Mouse (Mus musculus): Measurements from ENCODE around the gene 2510002D24Rik. TPM values are rescaled to one million over a fixed set of nuclear protein-coding genes. Genes with fewer than 3 reads are reported as not detected.

The 2510002D24Rik gene
- total RNA-seq (2021), result 10 to 100 TPM; 22.2 to 24.7 TPM
- long read RNA-seq, transcript 2510002D24Rik-201 (3 exons, 1,281 nt), result major isoform, 25 of 40 reads
- long read RNA-seq, transcript 2510002D24Rik-203 (2 exons, 930 nt), result minor isoform, 13 of 40 reads
- long read RNA-seq, partial matches to known transcripts, result 1 of 40 reads
- long read RNA-seq, other reads (novel, unspliced or antisense), result 0 of 40 reads

DNA sequence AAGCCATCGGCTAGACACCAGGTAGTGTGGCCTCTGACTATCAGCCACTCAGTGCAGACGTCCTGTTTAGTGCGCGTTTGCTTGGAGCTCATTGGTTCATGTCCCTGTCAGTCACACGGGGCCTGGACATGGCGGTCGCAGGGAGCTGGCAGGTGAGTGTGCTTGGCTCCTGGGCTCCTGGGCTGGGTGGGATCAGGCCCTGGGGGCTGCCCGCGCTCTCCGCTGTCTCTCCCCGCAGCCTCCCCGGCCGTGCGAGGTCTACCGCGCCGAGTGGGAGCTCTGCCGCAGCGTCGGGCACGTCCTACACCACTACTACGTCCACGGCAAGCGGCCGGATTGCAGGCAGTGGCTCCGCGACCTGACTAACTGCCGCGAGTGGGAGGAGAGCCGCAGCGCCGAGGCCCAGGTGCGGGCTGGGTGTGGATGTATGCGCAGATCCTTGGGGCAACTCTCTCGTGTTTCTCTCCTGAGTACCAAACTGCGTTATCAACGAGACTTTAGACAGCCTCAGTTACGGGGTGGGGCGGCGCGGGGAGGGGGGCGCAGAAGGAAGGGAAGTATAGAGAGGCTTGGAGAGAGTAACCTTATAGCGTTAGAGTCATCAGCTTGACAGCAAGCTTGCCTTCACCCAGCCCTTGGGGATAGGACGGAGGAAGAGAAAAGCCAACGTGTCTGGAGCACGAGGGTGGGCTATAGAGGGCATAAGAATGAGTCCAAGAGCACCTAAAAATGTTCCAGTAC is at the start of gene 2510002D24Rik, which contains the start of gene Gm28539:
Gene 2510002D24Rik (plus strand): TSS at position 111 of the 741 bp plus-strand sequence.
Gene Gm28539 (plus strand): TSS at position 117 of the 741 bp plus-strand sequence.
- peak; percentile 93 to 94 for DNase-seq (ENCODE audit: low spot score in 2 of 2)

DNA sequence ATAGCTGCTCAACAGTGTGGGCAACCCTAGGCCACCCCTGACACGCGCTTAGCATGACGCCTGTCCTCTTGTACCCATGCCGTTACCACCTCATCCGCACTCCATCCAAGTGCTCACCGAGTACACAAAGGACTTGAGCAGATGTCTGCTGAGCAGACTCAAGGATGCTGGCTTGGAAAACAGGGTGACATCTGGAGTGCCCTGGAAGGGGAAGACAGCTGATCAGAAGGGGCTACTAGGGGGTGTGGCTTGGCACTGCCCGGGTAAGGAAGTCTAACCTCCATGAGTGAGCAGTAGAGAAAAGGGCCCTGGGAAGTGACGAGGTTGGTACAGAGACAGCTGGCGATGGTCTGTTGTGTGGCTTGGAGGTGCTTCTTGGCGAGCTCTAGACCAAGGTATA is 49.7 kb upstream of the 2510002D24Rik start:
- DNase-seq (ENCODE audit: low spot score in 2 of 2), result no peak

DNA sequence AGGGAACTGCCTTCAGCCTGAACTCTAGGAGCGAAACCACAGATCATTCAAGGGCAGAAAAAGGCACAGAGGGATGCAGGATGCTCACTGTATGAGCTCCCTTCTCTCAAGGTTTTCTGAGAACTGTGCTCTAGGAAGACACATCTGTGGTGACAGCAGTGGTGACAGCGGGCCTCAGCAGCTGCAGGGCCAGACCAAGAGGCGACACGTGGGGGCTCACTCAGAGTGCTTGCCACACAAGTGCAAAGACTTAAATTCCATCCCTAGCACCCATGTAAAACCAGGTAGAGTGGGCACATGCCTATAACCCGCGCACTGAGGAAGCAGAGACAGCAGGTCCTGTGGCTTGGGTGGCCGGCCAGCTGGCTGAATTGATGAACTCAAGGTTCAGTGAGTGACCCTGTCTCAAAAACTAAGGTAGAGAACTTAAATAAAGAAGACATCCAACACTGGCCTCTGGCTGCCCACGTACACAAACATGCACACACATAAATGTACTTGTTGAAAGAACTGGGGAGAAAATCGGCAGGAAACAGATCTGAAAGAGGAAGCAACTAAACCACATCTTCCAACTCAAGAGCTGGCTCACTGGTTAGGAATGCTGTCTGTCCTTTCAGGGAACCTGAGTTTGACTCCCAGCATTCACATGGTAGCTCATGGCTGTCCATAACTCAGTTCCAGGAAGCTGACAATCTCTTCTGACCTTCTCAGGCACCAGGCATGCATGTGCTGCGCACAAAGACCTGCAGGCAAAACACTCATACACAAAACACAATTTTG is 47.6 kb upstream of the 2510002D24Rik start:
- no peak for DNase-seq (ENCODE audit: low spot score in 2 of 2)

DNA sequence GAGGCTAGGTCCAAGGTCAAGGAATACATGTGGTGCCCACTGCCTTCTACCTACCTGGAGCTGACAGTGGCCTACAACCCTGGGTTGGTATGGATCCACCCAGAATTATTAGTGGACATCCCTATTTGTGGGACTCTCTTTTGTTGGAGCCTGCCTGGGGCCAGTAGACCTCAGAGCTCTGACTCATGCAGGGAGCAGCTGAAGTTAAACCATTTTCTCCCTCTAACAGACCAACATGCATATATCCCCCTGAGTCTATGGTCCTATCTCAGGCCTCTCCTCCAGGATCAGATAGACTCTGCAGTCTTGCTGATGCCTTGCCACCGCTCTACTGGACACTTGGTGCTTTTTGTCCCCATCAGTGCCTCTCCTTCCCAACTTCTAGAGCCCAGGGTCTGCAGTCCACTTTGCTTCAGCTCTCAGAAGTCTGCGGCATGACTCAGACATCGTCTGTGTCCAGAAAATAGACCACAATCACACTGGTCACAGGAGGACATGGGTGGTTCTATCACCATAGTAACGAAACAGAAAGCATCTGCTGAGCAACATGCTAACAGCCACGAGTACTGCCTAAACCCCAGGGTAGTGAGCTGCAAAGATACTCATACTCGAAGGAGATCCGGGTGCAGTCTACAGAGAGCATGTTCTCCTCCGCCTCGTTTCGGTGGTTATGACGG is 41.0 kb upstream of the 2510002D24Rik start:
- no peak for DNase-seq (ENCODE audit: low spot score in 2 of 2)

DNA sequence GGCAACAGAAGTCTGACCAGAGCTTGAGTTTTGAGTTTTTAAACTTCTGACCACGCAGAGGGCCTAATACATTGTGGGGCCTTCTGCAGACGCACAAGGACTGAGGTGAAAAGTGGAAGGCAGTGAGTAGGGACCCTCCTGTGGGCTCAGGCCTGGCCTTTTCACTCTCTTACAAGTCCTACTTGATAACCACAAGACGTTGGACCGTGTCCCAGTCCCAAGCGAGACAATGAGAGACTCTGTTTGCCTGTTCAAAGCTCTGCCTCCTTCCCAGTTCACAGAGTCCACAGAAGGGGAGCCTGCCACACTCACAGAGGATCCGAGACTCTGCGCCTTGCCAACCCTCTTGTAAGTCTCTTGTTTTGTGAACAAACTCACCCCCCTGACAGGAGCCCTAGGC is 39.7 kb upstream of the 2510002D24Rik start:
- DNase-seq (ENCODE audit: low spot score in 2 of 2), result no peak

DNA sequence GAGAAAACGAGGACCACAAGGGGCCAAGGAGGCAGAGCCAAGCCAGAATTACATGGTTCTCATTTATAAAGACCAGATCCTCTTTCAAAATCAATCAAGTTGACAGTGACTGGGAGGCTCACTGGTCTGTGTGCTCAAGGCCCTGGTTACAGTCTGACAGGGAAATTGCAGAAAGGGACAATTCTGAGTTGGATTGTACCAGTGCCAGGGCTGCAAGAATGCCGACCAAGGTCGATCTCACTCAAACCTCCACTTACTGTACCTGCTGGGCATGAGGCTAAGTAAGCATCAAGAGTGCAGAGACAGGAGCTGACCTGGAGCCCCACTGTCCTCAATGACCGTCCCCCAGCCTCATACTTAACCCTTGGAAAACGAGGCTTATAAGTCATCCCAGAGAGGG is 38.2 kb upstream of the 2510002D24Rik start:
- DNase-seq (ENCODE audit: low spot score in 2 of 2), result no peak

DNA sequence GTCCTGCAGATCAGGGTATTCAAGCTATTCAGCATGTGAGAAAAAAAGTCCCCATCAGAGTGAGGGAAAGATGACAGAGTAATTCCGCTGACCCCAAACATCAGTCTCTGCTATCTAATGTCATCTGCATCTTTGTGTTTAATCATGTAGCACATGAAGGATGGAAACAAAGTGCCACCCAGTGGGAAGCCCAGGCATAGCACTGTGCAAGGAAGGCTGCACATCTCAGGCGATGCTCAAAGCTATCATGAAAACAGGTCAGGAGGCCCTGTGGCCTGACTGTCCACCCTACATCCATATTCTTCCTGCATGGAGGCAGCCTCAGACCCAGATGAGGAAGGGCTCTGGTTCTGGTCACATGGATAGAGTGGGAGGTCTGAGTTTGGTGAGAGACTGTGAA is 37.5 kb upstream of the 2510002D24Rik start:
- peak; percentile 78 to 85 for DNase-seq (ENCODE audit: low spot score in 2 of 2)

DNA sequence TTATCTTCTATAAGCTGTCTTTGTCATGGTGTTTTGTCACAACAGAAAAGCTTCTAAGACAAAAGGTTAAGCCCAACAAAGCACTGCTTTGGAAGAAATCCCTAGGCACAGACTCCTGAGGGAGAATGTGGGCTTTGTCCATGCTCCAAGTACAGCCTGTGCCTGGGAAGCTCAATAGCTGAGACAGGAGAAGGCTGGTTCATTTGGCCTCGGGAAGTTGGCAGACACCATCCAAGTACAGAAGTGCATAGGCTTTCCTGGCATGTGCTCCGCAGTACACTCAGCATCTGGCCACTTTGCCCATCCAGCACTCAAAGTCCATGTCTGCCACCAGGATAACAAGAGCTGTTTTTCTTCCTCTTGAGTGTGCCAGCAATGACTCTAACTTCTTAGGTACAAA is 30.6 kb upstream of the 2510002D24Rik start:
- DNase-seq (ENCODE audit: low spot score in 2 of 2), result no peak

DNA sequence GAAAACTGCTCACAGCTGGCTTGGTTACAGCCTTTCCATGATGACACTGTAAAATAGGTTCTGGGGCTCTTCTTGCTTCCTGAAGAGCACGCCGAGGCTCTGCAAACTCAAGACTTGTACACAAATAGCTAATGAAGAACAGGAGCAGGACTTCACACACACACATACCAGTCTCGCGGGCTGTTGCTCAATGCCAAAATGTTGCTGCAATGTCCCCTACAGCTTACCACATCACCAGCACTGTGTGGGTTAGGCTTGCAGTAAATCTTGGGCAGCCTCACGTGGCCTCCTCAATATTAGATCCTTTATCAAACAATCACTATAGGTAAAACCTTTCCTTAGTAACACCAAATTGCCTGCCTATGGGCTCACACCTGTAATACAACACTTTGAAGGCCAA is 27.4 kb upstream of the 2510002D24Rik start:
- DNase-seq (ENCODE audit: low spot score in 2 of 2), result no peak

DNA sequence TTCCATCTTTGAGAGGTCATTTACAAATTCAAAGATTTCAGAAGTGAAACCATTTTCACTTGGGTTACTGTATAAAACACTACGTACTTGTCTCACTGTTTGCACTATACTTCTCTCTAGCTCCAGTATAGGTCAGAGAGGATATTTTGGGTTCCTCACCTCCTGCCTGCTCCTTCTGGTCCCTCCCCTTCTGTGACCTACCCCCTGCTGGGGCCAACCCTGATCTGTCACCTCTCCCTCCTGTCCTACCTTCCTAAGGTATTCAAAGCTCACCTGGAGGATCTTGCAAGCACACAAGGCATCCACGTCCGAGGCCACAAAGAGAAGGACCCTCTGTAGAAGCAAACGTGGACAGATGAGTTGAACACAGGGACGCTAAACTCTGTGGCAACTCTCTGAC is 25.3 kb upstream of the 2510002D24Rik start:
- DNase-seq (ENCODE audit: low spot score in 2 of 2), result no peak

DNA sequence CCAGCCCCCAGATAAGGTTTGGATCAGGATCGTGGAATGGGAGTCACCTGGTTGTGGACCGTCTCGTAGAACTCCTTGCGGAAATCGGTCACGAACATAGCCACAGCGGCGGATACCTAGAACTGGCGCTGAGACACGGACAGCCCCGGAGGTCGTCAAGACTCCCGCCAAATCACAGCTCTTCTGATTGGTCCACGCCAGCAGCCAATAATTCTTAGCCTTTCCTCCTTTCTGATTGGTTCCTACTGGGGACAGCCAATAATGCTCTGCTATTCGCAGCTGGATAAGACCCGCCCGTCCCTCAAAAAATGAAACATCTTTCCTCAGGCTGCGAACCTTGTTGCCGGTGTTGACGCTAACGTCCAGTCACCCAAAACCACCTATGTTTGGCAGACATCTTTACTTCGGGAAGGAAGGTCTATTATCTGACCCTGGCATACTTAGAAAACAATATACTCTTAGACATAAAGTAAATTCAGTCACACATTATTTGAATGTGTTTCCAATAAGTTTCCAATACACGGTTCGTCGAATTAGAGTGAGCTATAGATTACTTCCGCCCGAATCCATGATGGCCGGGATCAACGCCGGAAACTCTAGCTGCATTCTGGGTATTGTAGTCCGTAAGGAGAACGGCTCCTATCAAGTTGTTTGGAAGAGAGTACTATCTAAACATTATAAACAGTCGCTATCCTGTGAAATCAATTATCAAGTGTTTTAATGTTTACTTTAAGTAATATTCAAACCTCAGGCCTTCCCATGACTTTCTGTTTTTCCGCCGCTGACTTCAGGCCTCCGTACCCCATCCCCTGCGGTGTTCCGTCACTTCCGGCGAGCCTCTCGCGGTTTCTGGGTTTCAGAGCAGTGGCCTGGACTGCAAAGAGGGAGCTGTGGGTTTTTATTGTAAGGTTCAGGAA is 24.7 kb upstream of the 2510002D24Rik start, which contains the start of the genes Ufd1 and Cdc45:
Gene Ufd1 (plus strand): TSS at position 312 of the 917 bp plus-strand sequence.
Gene Cdc45 (minus strand): TSS at position 520 of the 917 bp plus-strand sequence.
- DNase-seq (ENCODE audit: low spot score in 2 of 2), result peak; percentile 85 to 86

DNA sequence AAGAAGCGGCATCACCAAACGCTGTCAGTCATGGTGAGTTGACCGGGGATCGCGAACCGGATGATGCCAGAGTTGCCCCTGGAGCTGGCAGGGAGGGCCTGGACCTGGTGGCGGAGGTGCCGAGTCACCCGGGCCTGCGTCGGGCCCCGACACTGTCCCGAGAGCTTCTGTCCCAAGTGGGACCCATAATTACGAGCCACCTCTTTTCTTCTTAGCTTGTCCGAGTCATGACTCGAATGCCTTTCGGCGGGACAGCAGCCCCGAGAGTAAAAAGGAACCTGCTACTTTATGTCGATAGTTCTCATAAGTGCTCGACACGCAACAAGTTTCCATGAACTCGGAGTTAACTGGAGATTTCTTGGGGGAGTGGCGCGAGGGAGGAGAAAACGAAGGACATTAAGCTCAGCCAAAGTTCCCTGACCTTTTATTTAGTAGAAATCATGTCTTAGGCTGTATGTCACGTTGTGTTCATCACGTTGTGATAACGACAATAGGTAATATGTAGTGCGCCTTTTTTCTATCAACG is 23.9 kb upstream of the 2510002D24Rik start:
- no peak for DNase-seq (ENCODE audit: low spot score in 2 of 2)

DNA sequence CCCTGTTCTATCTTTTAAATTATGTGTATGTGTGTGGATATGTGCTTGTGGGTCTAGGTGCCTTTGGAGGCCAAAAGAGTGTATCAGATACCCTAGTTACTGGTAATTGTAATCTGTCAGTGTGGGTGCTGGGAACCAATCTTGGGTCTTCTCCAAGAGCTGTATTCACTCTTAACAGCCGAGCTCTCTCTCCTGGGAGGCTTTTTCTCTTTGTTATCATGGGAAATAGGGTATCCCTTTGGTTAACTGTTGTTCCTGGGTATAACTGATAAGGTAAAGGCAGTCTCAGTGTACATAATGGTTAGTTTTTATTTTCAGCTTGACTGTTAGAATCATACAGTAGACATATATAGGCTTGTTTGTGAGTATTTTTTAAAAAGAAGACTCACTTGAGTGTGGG is 14.0 kb upstream of the 2510002D24Rik start:
- DNase-seq (ENCODE audit: low spot score in 2 of 2), result no peak

DNA sequence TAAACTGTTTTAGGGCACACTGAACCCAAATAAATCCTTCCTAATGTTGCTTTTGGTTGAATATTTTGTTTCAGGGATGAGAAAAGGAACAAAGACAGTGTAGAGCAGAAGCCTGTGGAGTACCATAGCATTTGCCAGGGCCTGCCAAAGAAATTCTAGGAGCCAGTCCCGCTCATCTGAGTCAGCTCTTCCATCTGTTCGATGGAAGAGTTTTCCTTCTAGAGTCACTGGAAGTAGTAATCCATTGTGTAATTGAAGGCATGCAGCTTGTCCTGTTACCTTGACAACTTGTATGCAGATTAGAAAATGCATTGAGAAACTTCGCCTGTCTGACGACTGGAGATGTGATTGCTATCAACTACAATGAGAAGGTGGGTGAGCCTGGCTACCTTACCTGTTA is 13.5 kb upstream of the 2510002D24Rik start:
- no peak for DNase-seq (ENCODE audit: low spot score in 2 of 2)

DNA sequence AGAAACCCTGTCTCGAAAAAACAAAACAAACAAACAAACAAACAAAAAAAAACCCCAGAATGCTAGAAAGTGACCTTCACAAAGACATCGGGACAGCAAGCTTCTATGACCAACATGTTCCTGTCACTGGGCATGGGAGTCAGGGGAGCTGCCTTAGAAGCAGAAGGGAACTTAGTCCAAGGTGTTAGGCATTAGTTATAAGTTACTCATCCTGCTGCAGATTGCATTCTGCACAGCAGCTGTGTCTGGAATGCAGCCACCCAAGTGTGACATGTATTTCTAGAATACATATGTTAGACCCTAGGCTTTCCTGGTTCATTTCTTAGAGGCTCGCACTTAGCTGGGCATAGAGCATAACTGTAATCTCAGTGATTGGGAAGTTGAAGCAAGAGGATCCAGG is 7.7 kb upstream of the 2510002D24Rik start:
- DNase-seq (ENCODE audit: low spot score in 2 of 2), result no peak

DNA sequence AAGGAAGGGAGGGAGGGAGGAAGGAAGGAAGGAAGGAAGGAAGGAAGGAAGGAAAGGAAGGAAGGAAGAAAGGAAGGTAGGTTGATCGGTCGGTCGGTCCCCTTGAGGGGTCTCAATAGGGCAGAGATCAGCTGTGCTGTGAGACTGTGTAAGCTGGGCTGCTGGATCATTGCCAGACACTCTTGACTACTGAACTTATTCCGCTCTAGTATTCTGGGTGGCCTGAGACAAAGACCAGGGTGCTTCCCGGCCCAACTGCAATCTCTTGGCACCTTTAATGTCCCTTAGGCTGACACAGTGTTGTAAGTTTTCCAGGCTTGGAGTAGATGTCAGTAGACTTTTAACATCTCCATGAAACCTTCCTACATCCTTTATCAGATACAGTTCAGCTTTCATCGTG is 7.3 kb upstream of the 2510002D24Rik start:
- no peak for DNase-seq (ENCODE audit: low spot score in 2 of 2)

DNA sequence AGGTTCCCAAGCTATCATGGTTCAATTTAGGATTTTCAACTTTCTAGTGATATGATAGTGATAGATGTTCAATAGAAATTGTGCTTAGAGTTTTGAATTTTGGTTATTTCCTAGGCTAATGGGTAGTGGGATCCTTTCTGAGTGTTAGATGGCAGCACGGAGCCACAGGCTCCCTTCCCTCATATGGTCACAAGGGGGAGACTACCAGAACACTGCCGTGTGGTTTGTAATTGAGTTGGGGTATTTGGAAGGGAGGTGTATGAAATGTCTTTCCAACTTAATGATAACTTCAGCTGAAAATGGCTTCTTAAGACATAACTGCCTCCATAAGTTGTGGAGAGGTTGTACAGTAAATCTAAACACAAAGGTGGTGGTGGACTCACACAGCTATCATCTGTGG is 2.9 kb upstream of the 2510002D24Rik start:
- DNase-seq (ENCODE audit: low spot score in 2 of 2), result no peak

DNA sequence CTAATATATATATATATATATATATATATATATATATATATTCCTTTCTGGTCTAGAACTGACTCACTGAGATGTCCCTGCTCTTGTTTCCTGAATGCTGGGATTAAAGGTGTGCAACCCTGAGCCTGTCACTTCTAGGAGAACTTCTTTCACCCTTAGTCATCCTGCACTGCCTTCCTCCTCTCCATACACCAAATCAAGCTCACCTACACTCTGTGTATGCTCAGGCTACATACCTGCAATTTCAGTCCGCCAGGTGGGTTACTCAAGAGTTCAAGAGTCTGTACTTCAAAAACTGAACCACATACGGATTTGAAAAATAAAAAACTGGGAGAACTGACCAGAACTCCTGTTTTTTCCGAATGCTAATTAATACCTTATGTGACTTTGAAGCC is 308 bp upstream of the 2510002D24Rik start:
- DNase-seq (ENCODE audit: low spot score in 2 of 2), result no peak

DNA sequence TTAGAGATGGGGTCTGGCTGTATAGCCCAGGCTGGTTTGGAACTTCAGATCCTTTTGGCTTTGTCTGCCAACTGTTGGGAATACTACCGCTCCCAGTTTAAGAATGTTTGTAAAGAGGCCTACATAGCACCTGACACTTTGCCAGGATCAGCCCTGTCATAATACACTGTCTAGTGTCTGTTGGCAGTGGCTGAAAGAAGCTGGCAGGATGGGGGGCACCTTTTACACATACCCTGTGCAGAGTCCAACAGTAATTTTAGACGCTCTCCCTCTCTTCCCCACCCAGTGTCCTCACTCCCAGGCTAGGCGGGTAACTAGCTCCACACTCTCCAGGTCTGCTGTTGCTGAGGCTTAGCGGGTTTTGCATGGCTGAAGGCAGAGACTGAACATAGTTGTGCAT is 2.0 kb downstream of the 2510002D24Rik start:
- DNase-seq (ENCODE audit: low spot score in 2 of 2), result no peak

DNA sequence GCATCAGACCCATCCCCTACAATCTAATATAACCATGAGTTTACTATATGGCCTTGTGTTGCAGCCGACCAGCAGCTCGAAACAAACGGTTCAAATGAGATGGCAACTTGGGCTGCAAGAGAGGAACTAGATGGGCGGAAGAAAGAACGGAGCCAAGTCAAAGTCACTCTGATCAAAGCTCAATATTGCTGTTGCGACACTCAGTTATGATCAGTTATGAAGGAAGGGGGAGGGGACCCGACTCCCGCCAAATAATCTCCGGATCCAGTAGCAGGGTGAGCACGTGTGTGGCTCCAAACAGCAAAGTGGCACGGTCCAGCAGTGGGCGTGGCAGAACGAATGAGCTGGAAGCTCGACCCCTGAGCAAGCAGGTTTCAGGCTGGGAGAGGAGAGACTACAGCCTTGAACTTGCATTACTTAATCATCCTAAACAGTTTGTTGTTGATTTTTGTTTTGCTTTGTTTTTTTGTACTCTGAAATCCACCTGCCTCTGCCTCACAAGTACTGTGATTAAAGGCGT is 10.0 kb downstream of the 2510002D24Rik start:
- DNase-seq (ENCODE audit: low spot score in 2 of 2), result no peak

All from layer of hippocampus, postnatal 10 days (tissue).